Mouse (Mus musculus): ENCODE measurements around the gene Col23a1. TPM values are rescaled to one million over a fixed set of nuclear protein-coding genes. Genes with fewer than 3 reads are reported as not detected.

Gene Col23a1
- polyA plus RNA-seq, 1 experiment, result 1.5 TPM

DNA sequence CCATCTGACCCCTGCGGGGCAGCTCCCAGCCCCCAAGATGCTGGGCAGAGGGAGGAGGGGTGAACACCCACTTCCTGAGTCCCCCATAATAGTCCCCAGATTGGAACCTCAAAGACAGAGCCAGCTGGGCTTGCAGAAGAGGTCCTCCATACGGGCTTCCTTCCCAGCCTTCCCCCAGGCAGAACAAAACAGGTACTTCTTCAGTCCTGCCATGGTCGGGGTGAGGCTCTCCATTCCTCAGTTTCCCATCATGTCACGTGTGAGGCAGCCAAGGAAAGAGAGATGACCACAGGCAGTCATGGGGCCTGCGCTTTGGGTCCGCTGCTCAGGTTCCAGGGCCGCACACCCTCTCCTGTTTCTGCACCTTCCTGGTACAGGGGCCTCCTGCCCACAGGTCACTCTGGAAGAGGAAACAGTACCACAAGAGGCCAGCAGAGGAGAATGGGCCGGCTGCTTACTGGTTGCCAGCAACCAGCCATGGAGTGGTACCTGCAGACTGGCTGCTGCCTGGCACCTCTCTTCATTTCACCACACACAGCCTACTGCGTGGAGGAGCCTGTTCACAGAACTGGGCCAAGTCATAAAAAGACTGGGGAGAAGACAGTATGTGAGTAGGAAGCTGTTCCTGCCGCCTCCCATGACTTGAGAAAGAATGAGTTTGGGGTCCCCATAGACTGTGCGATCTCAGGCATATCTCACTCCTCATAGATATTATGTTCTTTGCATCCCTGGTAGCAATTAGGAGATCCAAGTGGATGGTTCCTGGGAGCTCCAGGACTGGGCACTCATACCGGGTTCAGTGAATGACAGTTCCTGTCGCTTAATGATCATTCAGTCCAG, 249.4 kb downstream of the Col23a1 start:
- no peak for TF ChIP-seq CTCF (IDR thresholded peaks at IDR 0.05; ENCODE audit: extremely low read depth, insufficient read depth, insufficient read length, insufficient replicate concordance)
- no peak for TF ChIP-seq POLR2A (IDR thresholded peaks at IDR 0.05; ENCODE audit: low read depth, low read length)
- Histone ChIP-seq H3K4me3 (ENCODE audit: extremely low read depth, insufficient read depth, insufficient read length) (no peak overlapping the region), H3K27ac (ENCODE audit: insufficient read depth, low read length) (no peak overlapping the region), H3K36me3 (ENCODE audit: control insufficient read depth, insufficient read depth, low read length) (no peaks in the 10 kb centered on the region), H3K27me3 (ENCODE audit: control insufficient read depth, insufficient read depth, low read length) (no peaks in the 10 kb centered on the region), H3K4me1 (ENCODE audit: control insufficient read depth, insufficient read depth, insufficient read length) (no peaks in the 10 kb centered on the region)
- DNase-seq (ENCODE audit: low read depth in 1 of 2, low spot score in 2 of 2), result no peak
- WGBS, result 53% methylated on average over 13 of the region's 13 CpGs

- H3K4me3 ChIP-seq (ENCODE audit: extremely low read depth, insufficient read depth, insufficient read length), result no peak overlapping the region
- no peaks in the 10 kb centered on the region for H3K36me3 ChIP-seq (ENCODE audit: control insufficient read depth, insufficient read depth, low read length)
- H3K27ac ChIP-seq (ENCODE audit: insufficient read depth, low read length), result no peak overlapping the region
- peak; percentile 79; the same call in 1 of the 2 replicates for TF ChIP-seq CTCF (IDR thresholded peaks at IDR 0.05; ENCODE audit: extremely low read depth, insufficient read depth, insufficient read length, insufficient replicate concordance)
- TF ChIP-seq POLR2A (IDR thresholded peaks at IDR 0.05; ENCODE audit: low read depth, low read length), result no peak
- DNase-seq (ENCODE audit: low read depth in 1 of 2, low spot score in 2 of 2), result peak; percentile 91 to 92
- no peaks in the 10 kb centered on the region for H3K4me1 ChIP-seq (ENCODE audit: control insufficient read depth, insufficient read depth, insufficient read length)
- WGBS, result 15% methylated on average over 10 of the region's 10 CpGs
- H3K27me3 ChIP-seq (ENCODE audit: control insufficient read depth, insufficient read depth, low read length), result no peaks in the 10 kb centered on the region
Measured at GRCm38 (mm10) chr11:51539759-51540282, 250.1 kb downstream of the Col23a1 start.

- no peaks in the 10 kb centered on the region for H3K27me3 ChIP-seq (ENCODE audit: control insufficient read depth, insufficient read depth, low read length)
- H3K36me3 ChIP-seq (ENCODE audit: control insufficient read depth, insufficient read depth, low read length), result no peaks in the 10 kb centered on the region
- no peak for TF ChIP-seq CTCF (IDR thresholded peaks at IDR 0.05; ENCODE audit: extremely low read depth, insufficient read depth, insufficient read length, insufficient replicate concordance)
- TF ChIP-seq POLR2A (IDR thresholded peaks at IDR 0.05; ENCODE audit: low read depth, low read length), result no peak
- H3K4me3 ChIP-seq (ENCODE audit: extremely low read depth, insufficient read depth, insufficient read length), result no peak overlapping the region
- no peaks in the 10 kb centered on the region for H3K4me1 ChIP-seq (ENCODE audit: control insufficient read depth, insufficient read depth, insufficient read length)
- no peak for DNase-seq (ENCODE audit: low read depth in 1 of 2, low spot score in 2 of 2)
- H3K27ac ChIP-seq (ENCODE audit: insufficient read depth, low read length), result no peak overlapping the region
- WGBS, result 81% methylated on average over 9 of the region's 9 CpGs
Measured at GRCm38 (mm10) chr11:51542424-51542823, 252.7 kb downstream of the Col23a1 start.

GRCm38 (mm10) chr11:51543487-51544050, 253.8 kb downstream of the Col23a1 start:
- H3K36me3 ChIP-seq (ENCODE audit: control insufficient read depth, insufficient read depth, low read length), result no peaks in the 10 kb centered on the region
- WGBS, result 86% methylated on average over 7 of the region's 7 CpGs
- no peak for DNase-seq (ENCODE audit: low read depth in 1 of 2, low spot score in 2 of 2)
- no peak overlapping the region for H3K4me3 ChIP-seq (ENCODE audit: extremely low read depth, insufficient read depth, insufficient read length)
- H3K4me1 ChIP-seq (ENCODE audit: control insufficient read depth, insufficient read depth, insufficient read length), result no peaks in the 10 kb centered on the region
- no peaks in the 10 kb centered on the region for H3K27me3 ChIP-seq (ENCODE audit: control insufficient read depth, insufficient read depth, low read length)
- H3K27ac ChIP-seq (ENCODE audit: insufficient read depth, low read length), result no peak overlapping the region
- no peak for TF ChIP-seq POLR2A (IDR thresholded peaks at IDR 0.05; ENCODE audit: low read depth, low read length)
- TF ChIP-seq CTCF (IDR thresholded peaks at IDR 0.05; ENCODE audit: extremely low read depth, insufficient read depth, insufficient read length, insufficient replicate concordance), result no peak

DNA sequence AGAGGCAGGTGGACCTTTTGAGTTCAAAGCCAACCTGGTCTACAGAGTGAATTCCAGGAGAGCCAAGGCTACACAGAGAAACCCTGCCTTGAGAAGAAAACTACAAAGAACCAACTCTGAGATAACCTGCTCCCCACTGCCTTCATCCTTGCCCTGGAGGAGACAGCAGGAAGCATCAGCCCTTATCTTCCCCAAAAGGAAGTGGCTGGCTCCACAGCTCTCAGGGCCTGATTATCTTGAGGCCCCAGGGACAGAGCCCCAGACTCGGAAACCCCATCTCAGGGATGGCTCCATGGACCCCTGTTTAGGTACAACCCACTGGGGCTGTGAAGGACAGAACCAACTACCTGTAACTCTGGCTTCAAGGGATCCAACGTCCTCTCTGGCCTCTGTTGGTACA, 254.7 kb downstream of the Col23a1 start:
- WGBS, result 37% methylated on average over 2 of the region's 2 CpGs
- Histone ChIP-seq H3K27ac (ENCODE audit: insufficient read depth, low read length) (no peak overlapping the region), H3K27me3 (ENCODE audit: control insufficient read depth, insufficient read depth, low read length) (no peaks in the 10 kb centered on the region), H3K36me3 (ENCODE audit: control insufficient read depth, insufficient read depth, low read length) (no peaks in the 10 kb centered on the region), H3K4me1 (ENCODE audit: control insufficient read depth, insufficient read depth, insufficient read length) (no peaks in the 10 kb centered on the region), H3K4me3 (ENCODE audit: extremely low read depth, insufficient read depth, insufficient read length) (no peak overlapping the region)
- TF ChIP-seq CTCF (IDR thresholded peaks at IDR 0.05; ENCODE audit: extremely low read depth, insufficient read depth, insufficient read length, insufficient replicate concordance) (no peak), POLR2A (IDR thresholded peaks at IDR 0.05; ENCODE audit: low read depth, low read length) (no peak)
- DNase-seq (ENCODE audit: low read depth in 1 of 2, low spot score in 2 of 2), result no peak

DNA sequence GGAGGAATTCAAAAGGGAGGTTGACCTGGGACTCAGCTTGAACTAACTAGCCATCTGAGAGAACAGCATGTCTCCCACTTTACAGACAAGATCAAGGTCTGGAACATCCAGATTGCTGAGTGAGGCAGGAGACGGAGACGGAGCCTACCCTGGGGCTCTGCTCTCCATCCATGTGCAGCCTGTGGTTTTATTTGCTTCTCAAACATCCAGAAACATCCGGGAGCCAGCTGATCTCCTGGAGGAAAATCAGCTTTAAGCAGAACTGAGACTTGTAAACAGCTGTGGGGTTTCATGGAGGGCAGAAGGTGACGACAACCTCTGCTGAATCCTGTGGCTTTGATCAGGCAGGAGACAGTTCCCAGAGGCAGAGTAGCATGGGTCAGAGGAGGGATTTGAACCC, 256.1 kb downstream of the Col23a1 start:
- DNase-seq (ENCODE audit: low read depth in 1 of 2, low spot score in 2 of 2), result no peak
- H3K36me3 ChIP-seq (ENCODE audit: control insufficient read depth, insufficient read depth, low read length), result no peaks in the 10 kb centered on the region
- TF ChIP-seq CTCF (IDR thresholded peaks at IDR 0.05; ENCODE audit: extremely low read depth, insufficient read depth, insufficient read length, insufficient replicate concordance) (no peak), POLR2A (IDR thresholded peaks at IDR 0.05; ENCODE audit: low read depth, low read length) (no peak)
- no peaks in the 10 kb centered on the region for H3K4me1 ChIP-seq (ENCODE audit: control insufficient read depth, insufficient read depth, insufficient read length)
- H3K27ac ChIP-seq (ENCODE audit: insufficient read depth, low read length), result no peak overlapping the region
- 79% methylated on average over 4 of the region's 4 CpGs for WGBS
- no peaks in the 10 kb centered on the region for H3K27me3 ChIP-seq (ENCODE audit: control insufficient read depth, insufficient read depth, low read length)
- H3K4me3 ChIP-seq (ENCODE audit: extremely low read depth, insufficient read depth, insufficient read length), result no peak overlapping the region
